Comparison of ENCODE assay signal across 28 mouse cellular contexts in the genomic region with DNA sequence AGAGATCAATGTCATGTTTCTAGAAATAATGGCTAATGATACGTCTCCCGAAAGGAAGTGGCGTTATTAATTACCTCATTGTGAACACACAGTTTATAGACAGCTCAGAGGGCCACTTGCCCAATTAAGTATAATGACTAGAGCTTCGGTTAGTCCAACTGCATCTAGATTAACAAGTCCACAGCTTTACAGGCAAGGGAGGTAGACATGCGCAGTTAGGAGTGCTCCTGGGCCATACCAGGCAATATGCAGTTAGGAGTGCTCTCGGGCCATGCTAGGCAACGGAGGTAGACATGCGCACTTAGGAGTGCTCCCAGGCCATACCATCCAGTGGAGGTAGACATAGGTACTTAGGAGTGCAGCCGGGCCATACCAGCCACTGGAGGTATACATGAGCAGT.
A peak's percentile ranks its signal among the peaks of the same experiment; 100 is the strongest.
DNase-seq lines count a peak whose midpoint lies in the region; ATAC-seq and TF ChIP-seq lines count a peak whose summit lies in the region.
"Had no signal": no experiment of that assay in that cellular context is flagged by ENCODE, and none has a peak within 500 bp of the region (broad histone marks: within the 10 kb centered on the region; RNA-seq: fewer than 3 reads in every experiment).

No protein-coding gene starts in this region.

- peak; percentile 93 for ATAC-seq in forebrain, embryonic 11.5 days (replicated peaks; ENCODE audit: low FRiP score)
- peak; percentile 65 for ATAC-seq in forebrain, postnatal 0 days
- ATAC-seq in erythroid progenitor cell, adult 5-6 weeks (replicated peaks; ENCODE audit: low FRiP score, poor library complexity, severe bottlenecking): no peak
- ATAC-seq: activated CD4-positive, CD25-positive, alpha-beta regulatory T cell, adult 4 months; hindbrain, postnatal 0 days; intestine, postnatal 0 days had no signal

- DNase-seq in embryo, embryonic 10.5 days (ENCODE audit: low spot score): peak; percentile 14
- no peak for DNase-seq in embryo, embryonic 10 days (ENCODE audit: low spot score)
- DNase-seq in brain, embryonic 14.5 days (ENCODE audit: low read depth): peak; percentile 94
- peak; percentile 72 for DNase-seq in forebrain, embryonic 11.5 days (ENCODE audit: low spot score)
- peak; percentile 9 for DNase-seq in forebrain, postnatal 0 days
- no peak for DNase-seq in left cerebral cortex, postnatal 4 days
- no peak for DNase-seq in thymus, postnatal 10 days (ENCODE audit: low spot score in 2 of 2)
- DNase-seq: adrenal gland, adult 8-10 months; cerebellum, adult 18-20 months; cerebellum, postnatal 25 days; gastrocnemius, postnatal 25 days; heart, adult 18-20 months; heart, postnatal 10 days; liver, embryonic 13.5 days; lung, adult 2 months; lung, postnatal 14 days; right cerebral cortex, adult 18-20 months; right cerebral cortex, postnatal 4 days; thymus, postnatal 36 days had no signal

- 46% methylated on average over 9 of the region's 9 CpGs for WGBS in forebrain, embryonic 11.5 days
- 25% methylated on average over 9 of the region's 9 CpGs for WGBS in forebrain, postnatal 0 days

- no peak overlapping the region for H3K4me3 ChIP-seq in forebrain, embryonic 11.5 days (ENCODE audit: low read depth, low read length)
- H3K4me3 ChIP-seq in forebrain, postnatal 0 days (ENCODE audit: low read depth, low read length): no peak overlapping the region
- H3K4me3 ChIP-seq: heart, embryonic 12.5 days; hindbrain, embryonic 10.5 days; left cerebral cortex, adult 2 months; liver, embryonic 13.5 days; neural tube, embryonic 13.5 days had no signal

- no peak overlapping the region for H3K4me2 ChIP-seq in forebrain, embryonic 11.5 days (ENCODE audit: low read depth, low read length, severe bottlenecking)
- H3K4me2 ChIP-seq in forebrain, postnatal 0 days (ENCODE audit: low read depth): no peak overlapping the region
- H3K4me2 ChIP-seq: heart, embryonic 12.5 days; liver, embryonic 13.5 days; midbrain, embryonic 11.5 days; neural tube, embryonic 13.5 days had no signal

- no peaks in the 10 kb centered on the region for H3K36me3 ChIP-seq in forebrain, embryonic 11.5 days (ENCODE audit: control insufficient read depth, insufficient read depth, low read length)
- no peaks in the 10 kb centered on the region for H3K36me3 ChIP-seq in forebrain, postnatal 0 days (ENCODE audit: insufficient read depth)
- H3K36me3 ChIP-seq: heart, embryonic 12.5 days; hindbrain, embryonic 10.5 days; liver, embryonic 13.5 days; neural tube, embryonic 13.5 days had no signal

- intact Hi-C loops in left cerebral cortex, postnatal 4 days (cut with DNase I): no loop called here

- no peak overlapping the region for H3K27ac ChIP-seq in forebrain, embryonic 11.5 days (ENCODE audit: low read depth, low read length)
- no peak overlapping the region for H3K27ac ChIP-seq in forebrain, postnatal 0 days (ENCODE audit: low read depth, low read length)
- H3K27ac ChIP-seq: hindbrain, embryonic 10.5 days; hindbrain, postnatal 0 days; left cerebral cortex, adult 2 months; liver, embryonic 13.5 days; neural tube, embryonic 13.5 days had no signal

- no peak overlapping the region for H3K9ac ChIP-seq in forebrain, embryonic 11.5 days (ENCODE audit: low read length)
- H3K9ac ChIP-seq in forebrain, postnatal 0 days: no peak overlapping the region
- H3K9ac ChIP-seq: heart, embryonic 12.5 days; liver, embryonic 13.5 days; neural tube, embryonic 13.5 days had no signal

- no peak for TF ChIP-seq CTCF in brain, embryonic 14.5 days (IDR thresholded peaks at IDR 0.05; ENCODE audit: borderline replicate concordance, extremely low read depth, insufficient read depth, insufficient read length)
- no peak for TF ChIP-seq CTCF in forebrain, postnatal 0 days (IDR thresholded peaks at IDR 0.05; ENCODE audit: low read depth)

- peaks cover 8% of the 10 kb centered on the region; the same call in 1 of the 2 replicates for H3K4me1 ChIP-seq in forebrain, embryonic 11.5 days (replicated peaks; ENCODE audit: control insufficient read depth, insufficient read depth, low read length)
- H3K4me1 ChIP-seq in forebrain, postnatal 0 days (ENCODE audit: insufficient read depth): no peaks in the 10 kb centered on the region
- H3K4me1 ChIP-seq: liver, embryonic 13.5 days; neural tube, embryonic 13.5 days had no signal

- peaks cover 13% of the 10 kb centered on the region for H3K27me3 ChIP-seq in forebrain, embryonic 11.5 days (ENCODE audit: control insufficient read depth, insufficient read depth, low read length)
- H3K27me3 ChIP-seq in forebrain, postnatal 0 days (ENCODE audit: insufficient read depth, low read length): peaks cover 5% of the 10 kb centered on the region
- H3K27me3 ChIP-seq: heart, embryonic 12.5 days; liver, embryonic 13.5 days; neural tube, embryonic 13.5 days had no signal

- TF ChIP-seq POLR2A in brain, embryonic 14.5 days (IDR thresholded peaks at IDR 0.05; ENCODE audit: borderline replicate concordance, extremely low read depth, insufficient read depth, insufficient read length, poor library complexity, severe bottlenecking): no peak

- no peaks in the 10 kb centered on the region for H3K9me3 ChIP-seq in forebrain, embryonic 11.5 days (ENCODE audit: control insufficient read depth, low read length)
- no peaks in the 10 kb centered on the region for H3K9me3 ChIP-seq in forebrain, postnatal 0 days (ENCODE audit: low read length)
- H3K9me3 ChIP-seq: heart, embryonic 12.5 days; hindbrain, embryonic 10.5 days; liver, embryonic 13.5 days; neural tube, embryonic 13.5 days had no signal

Comparison
In these comparisons a context has a peak if more than half of its experiments do, and no peak if none do; other contexts are left out.
1. DNase-seq: peak in embryo, embryonic 10.5 days (single experiment), brain, embryonic 14.5 days (single experiment), forebrain, embryonic 11.5 days (single experiment) and forebrain, postnatal 0 days (single experiment); none in embryo, embryonic 10 days (single experiment), left cerebral cortex, postnatal 4 days (single experiment) and thymus, postnatal 10 days (0 of 2).